Mouse (Mus musculus) E14TG2a.4 (cell line): ENCODE results near the gene Trio.

Experiments used
- H3K27me3 ChIP-seq: 2 replicates; pipeline ENCODE4 v1.6.1; 2014; ENCODE audit warnings: low read length, control low read depth; ENCODE audit not compliant: insufficient read depth
- H3K36me3 ChIP-seq: 2 replicates; pipeline ENCODE4 v1.6.1; 2014; ENCODE audit warnings: low read length, control low read depth; ENCODE audit not compliant: insufficient read depth
- H3K4me1 ChIP-seq: replicated peaks from 2 replicates; pipeline ENCODE4 v1.6.1; 2014; ENCODE audit warnings: low read depth, low read length, control low read depth
- H3K4me3 ChIP-seq: replicated peaks from 2 replicates; pipeline ENCODE4 v1.5.1; 2014; ENCODE audit warnings: mild to moderate bottlenecking, low read length
- H3K9me3 ChIP-seq: 2 replicates; pipeline ENCODE4 v1.6.1; 2014; ENCODE audit warnings: low read length, control low read depth
- CTCF ChIP-seq: conservative IDR thresholded peaks from 2 replicates; pipeline ENCODE4 v1.5.1; 2014; ENCODE audit warnings: low read length
- NANOG ChIP-seq: IDR thresholded peaks from 2 replicates; pipeline ENCODE4 v1.6.1; 2014; ENCODE audit warnings: borderline replicate concordance, low read length, mixed read lengths
- POU5F1 ChIP-seq: IDR thresholded peaks from 2 replicates; pipeline ENCODE4 v1.6.1; 2014; ENCODE audit warnings: low read length, borderline replicate concordance

Gene Trio

GRCm38 (mm10) chr15:27702972-27703313, 322.7 kb downstream of the Trio start:
- TF ChIP-seq NANOG (no peak), POU5F1 (no peak), CTCF (no peak)
- Histone ChIP-seq H3K4me3 (no peak overlapping the region), H3K27me3 (peaks cover 33% of the 10 kb centered on the region), H3K36me3 (no peaks in the 10 kb centered on the region), H3K4me1 (no peaks in the 10 kb centered on the region), H3K9me3 (no peaks in the 10 kb centered on the region)

- no peaks in the 10 kb centered on the region for H3K9me3 ChIP-seq
- H3K4me3 ChIP-seq, result no peak overlapping the region
- H3K27me3 ChIP-seq, result peaks cover 33% of the 10 kb centered on the region
- H3K4me1 ChIP-seq, result no peaks in the 10 kb centered on the region
- no peaks in the 10 kb centered on the region for H3K36me3 ChIP-seq
- no peak for TF ChIP-seq CTCF
- no peak for TF ChIP-seq POU5F1
- no peak for TF ChIP-seq NANOG
These were observed 323.3 kb downstream of the Trio start for GRCm38 (mm10) chr15:27702031-27702971.

GRCm38 (mm10) chr15:27697632-27698031, 328.0 kb downstream of the Trio start:
- TF ChIP-seq NANOG (no peak), CTCF (no peak), POU5F1 (no peak)
- H3K4me3 ChIP-seq, result no peak overlapping the region
- H3K36me3 ChIP-seq, result no peaks in the 10 kb centered on the region
- H3K27me3 ChIP-seq, result peaks cover 11% of the 10 kb centered on the region
- H3K4me1 ChIP-seq, result no peaks in the 10 kb centered on the region
- no peaks in the 10 kb centered on the region for H3K9me3 ChIP-seq

DNA sequence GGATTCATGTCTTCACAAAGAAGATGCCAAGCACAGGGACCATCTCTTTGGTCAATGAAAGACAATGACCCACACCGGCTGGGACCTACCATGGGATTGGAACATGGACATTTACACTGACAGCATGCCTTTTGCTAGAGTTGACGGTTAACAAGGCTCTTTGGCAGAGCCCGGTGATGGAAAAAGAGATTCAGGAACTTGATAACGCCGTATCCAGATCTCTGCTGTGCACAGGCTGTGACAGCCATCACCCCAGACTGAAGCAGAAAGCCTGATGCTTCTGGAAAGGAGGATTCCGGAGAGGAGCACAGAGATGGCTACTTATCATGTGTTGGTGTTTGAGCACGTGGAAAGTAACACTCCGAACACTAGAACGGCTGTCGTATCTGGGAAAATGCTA, 332.4 kb downstream of the Trio start:
- no peak overlapping the region for H3K4me3 ChIP-seq
- H3K27me3 ChIP-seq, result no peaks in the 10 kb centered on the region; the same call in 1 of the 2 replicates
- H3K36me3 ChIP-seq, result no peaks in the 10 kb centered on the region
- no peaks in the 10 kb centered on the region for H3K9me3 ChIP-seq
- TF ChIP-seq CTCF (no peak), POU5F1 (no peak), NANOG (no peak)
- no peaks in the 10 kb centered on the region for H3K4me1 ChIP-seq

GRCm38 (mm10) chr15:27692161-27692560, 333.5 kb downstream of the Trio start:
- H3K27me3 ChIP-seq, result no peaks in the 10 kb centered on the region; the same call in 1 of the 2 replicates
- H3K9me3 ChIP-seq, result no peaks in the 10 kb centered on the region
- TF ChIP-seq NANOG, result no peak
- no peak for TF ChIP-seq POU5F1
- TF ChIP-seq CTCF, result no peak
- no peaks in the 10 kb centered on the region for H3K36me3 ChIP-seq
- no peak overlapping the region for H3K4me3 ChIP-seq
- no peaks in the 10 kb centered on the region for H3K4me1 ChIP-seq

DNA sequence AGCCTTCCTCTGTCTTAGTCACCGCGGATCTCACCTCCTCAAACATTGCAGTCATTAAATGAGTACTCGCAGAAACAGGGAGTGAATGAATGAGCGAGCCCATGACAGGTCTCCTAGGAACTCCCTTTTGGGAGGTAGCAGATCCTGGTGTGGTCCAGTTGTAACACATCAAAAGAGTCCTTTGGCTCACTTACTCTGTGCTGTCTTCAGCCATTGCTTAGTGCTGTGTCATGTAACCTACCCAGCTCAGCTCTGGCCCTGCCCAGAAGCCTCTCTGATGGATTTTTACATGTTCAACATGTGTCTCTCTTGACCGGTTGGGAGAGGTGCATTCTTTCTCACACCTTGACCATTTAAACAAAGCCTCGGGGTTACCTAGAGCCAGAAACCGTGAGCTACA, 334.4 kb downstream of the Trio start:
- H3K4me3 ChIP-seq, result no peak overlapping the region
- no peak for TF ChIP-seq NANOG
- TF ChIP-seq POU5F1, result no peak
- no peak for TF ChIP-seq CTCF
- peaks cover under 1% of the 10 kb centered on the region; the same call in 1 of the 2 replicates for H3K9me3 ChIP-seq
- H3K27me3 ChIP-seq, result peaks cover under 1% of the 10 kb centered on the region; the same call in 1 of the 2 replicates
- H3K36me3 ChIP-seq, result no peaks in the 10 kb centered on the region
- no peaks in the 10 kb centered on the region for H3K4me1 ChIP-seq

GRCm38 (mm10) chr15:27688041-27688651, 337.5 kb downstream of the Trio start:
- H3K4me3 ChIP-seq, result no peak overlapping the region
- TF ChIP-seq CTCF (no peak), NANOG (no peak), POU5F1 (no peak)
- H3K4me1 ChIP-seq, result no peaks in the 10 kb centered on the region
- no peaks in the 10 kb centered on the region for H3K36me3 ChIP-seq
- peaks cover 6% of the 10 kb centered on the region; the same call in 1 of the 2 replicates for H3K9me3 ChIP-seq
- peaks cover 15% of the 10 kb centered on the region for H3K27me3 ChIP-seq

DNA sequence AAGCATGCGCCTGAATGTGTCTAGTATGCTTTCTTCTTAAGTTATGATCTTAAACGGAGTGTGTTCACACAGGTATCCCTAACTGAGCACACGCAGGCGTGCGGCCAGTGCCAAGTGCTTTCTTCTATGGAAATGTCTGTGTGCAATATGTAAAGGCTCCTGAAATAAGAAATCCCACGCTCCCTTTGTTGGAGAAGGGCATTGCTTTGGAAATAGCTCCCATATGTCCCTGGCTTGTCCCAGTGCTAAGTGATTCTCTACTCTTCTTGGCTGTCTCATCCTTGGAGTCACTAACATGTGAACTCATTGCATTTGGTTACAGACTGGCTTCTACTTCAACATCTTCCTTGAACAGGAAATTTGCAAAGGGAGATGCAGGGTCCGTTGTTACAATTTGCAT, 340.8 kb downstream of the Trio start:
- TF ChIP-seq CTCF (no peak), POU5F1 (no peak), NANOG (no peak)
- Histone ChIP-seq H3K27me3 (peaks cover 40% of the 10 kb centered on the region), H3K4me1 (peaks cover 8% of the 10 kb centered on the region), H3K4me3 (no peak overlapping the region), H3K9me3 (peaks cover 6% of the 10 kb centered on the region; the same call in 1 of the 2 replicates), H3K36me3 (no peaks in the 10 kb centered on the region)
